Mouse (Mus musculus) spleen, adult 2 months (tissue): Measurements from ENCODE around the gene Inpp4b.

ENCODE experiments used
- CTCF ChIP-seq: fragments of 200-500 bp; IDR thresholded peaks from 2 replicates; pipeline ENCODE4 v1.5.1; 2011; ENCODE audit warnings: mild to moderate bottlenecking, inconsistent platforms; ENCODE audit not compliant: insufficient read depth, insufficient read length, insufficient replicate concordance; ENCODE audit errors: extremely low read depth
- POLR2A ChIP-seq: fragments of 200-500 bp; IDR thresholded peaks from 2 replicates; pipeline ENCODE4 v1.6.1; 2011; ENCODE audit warnings: low read depth, low read length, inconsistent platforms

DNA sequence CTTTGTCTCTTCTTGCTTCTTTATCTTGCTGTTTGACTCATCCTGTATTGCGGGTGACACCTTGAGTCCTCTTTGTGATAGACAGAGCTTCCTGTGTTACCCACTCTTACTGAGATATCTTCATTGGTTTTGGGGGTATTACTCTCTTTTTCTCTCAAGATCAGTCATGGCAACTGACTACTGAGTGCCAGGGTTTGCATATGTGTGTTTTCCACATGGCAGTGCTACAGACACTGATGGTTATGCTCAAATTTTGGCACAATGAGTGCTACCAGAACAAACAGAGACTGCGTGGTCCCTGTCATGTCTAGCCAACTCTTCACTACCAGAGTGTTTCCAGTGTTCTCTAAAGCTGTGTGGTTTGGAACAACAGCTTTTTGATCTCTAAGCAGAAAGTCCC is 155.3 kb downstream of the Inpp4b start:
- TF ChIP-seq CTCF = no peak
- no peak for TF ChIP-seq POLR2A
